Mouse (Mus musculus): ENCODE data around the gene Gm8257. TPM values are rescaled to one million over a fixed set of nuclear protein-coding genes. Genes with fewer than 3 reads are reported as not detected.
"Not testable (repeated sequence)": the region's sequence is repeated elsewhere in the genome, so short reads cannot be mapped to it uniquely, and the experiment has no call there.

Gene Gm8257
- not detected for polyA plus RNA-seq (2017; shearing (Covaris generic))

- not testable (repeated sequence) for ATAC-seq
Measured at GRCm38 (mm10) chr14:44706356-44706755, at the start of gene Gm8257. Gene Gm8257 (minus strand): TSS chr14:44706456.

- ATAC-seq = no peak
Measured at GRCm38 (mm10) chr14:44750240-44750639, 44.0 kb upstream of the Gm8257 start, which contains the start of gene Gm8267. Gene Gm8267 (minus strand): TSS chr14:44750340.

GRCm38 (mm10) chr14:44742789-44743188 is 36.5 kb upstream of the Gm8257 start:
- ATAC-seq = not testable (repeated sequence)

GRCm38 (mm10) chr14:44730711-44731110 is 24.5 kb upstream of the Gm8257 start:
- ATAC-seq = not testable (repeated sequence)

GRCm38 (mm10) chr14:44627737-44628136 is 78.5 kb downstream of the Gm8257 start, which contains the start of gene Gm5624:
Gene Gm5624 (minus strand): TSS chr14:44627938.
- ATAC-seq = not testable (repeated sequence)

Other genes starting within 250 kb of the Gm8257 start
- gene BC061237, start 214.0 kb downstream of the Gm8257 start, polyA plus RNA-seq (2017; shearing (Covaris generic)) = not detected
- not detected for gene Gm17093, start 188.2 kb downstream of the Gm8257 start, polyA plus RNA-seq (2017; shearing (Covaris generic))
- not detected for gene Gm8247, start 123.3 kb downstream of the Gm8257 start, polyA plus RNA-seq (2017; shearing (Covaris generic))
- not detected for gene Gm5624, start 78.5 kb downstream of the Gm8257 start, polyA plus RNA-seq (2017; shearing (Covaris generic))
- not detected for gene Gm8267, start 43.9 kb upstream of the Gm8257 start, polyA plus RNA-seq (2017; shearing (Covaris generic))
- not detected for gene Ptgdr, start 152.9 kb upstream of the Gm8257 start, polyA plus RNA-seq (2017; shearing (Covaris generic))